Mouse (Mus musculus): ENCODE measurements around the gene Lhpp.
"Not testable (repeated sequence)": the region's sequence is repeated elsewhere in the genome, so short reads cannot be mapped to it uniquely, and the experiment has no call there.

Lhpp gene

GRCm38 (mm10) chr7:132644605-132645279 lies 34.3 kb downstream of the Lhpp start:
- DNase-seq (ENCODE audit: low read depth, low spot score): no peak

GRCm38 (mm10) chr7:132646514-132646913 lies 36.1 kb downstream of the Lhpp start:
- no peak for DNase-seq (ENCODE audit: low read depth, low spot score)

- DNase-seq (ENCODE audit: low read depth, low spot score): no peak
These were observed 44.0 kb downstream of the Lhpp start for GRCm38 (mm10) chr7:132654412-132654811.

GRCm38 (mm10) chr7:132656075-132656474 lies 45.6 kb downstream of the Lhpp start:
- DNase-seq (ENCODE audit: low read depth, low spot score): peak; percentile 85

GRCm38 (mm10) chr7:132656548-132656947 lies 46.1 kb downstream of the Lhpp start:
- DNase-seq (ENCODE audit: low read depth, low spot score): peak; percentile 73

- DNase-seq (ENCODE audit: low read depth, low spot score): no peak
These were observed 47.1 kb downstream of the Lhpp start for GRCm38 (mm10) chr7:132657371-132658057.

GRCm38 (mm10) chr7:132658058-132658450 lies 47.6 kb downstream of the Lhpp start:
- no peak for DNase-seq (ENCODE audit: low read depth, low spot score)

- no peak for DNase-seq (ENCODE audit: low read depth, low spot score)
These were observed 48.2 kb downstream of the Lhpp start for GRCm38 (mm10) chr7:132658688-132659087.

- no peak for DNase-seq (ENCODE audit: low read depth, low spot score)
These were observed 49.2 kb downstream of the Lhpp start for GRCm38 (mm10) chr7:132659633-132660032.

- DNase-seq (ENCODE audit: low read depth, low spot score): not testable (repeated sequence)
These were observed 52.4 kb downstream of the Lhpp start for GRCm38 (mm10) chr7:132662831-132663230.

- DNase-seq (ENCODE audit: low read depth, low spot score): no peak
These were observed 54.4 kb downstream of the Lhpp start for GRCm38 (mm10) chr7:132664815-132665214.

- no peak for DNase-seq (ENCODE audit: low read depth, low spot score)
These were observed 55.4 kb downstream of the Lhpp start for GRCm38 (mm10) chr7:132665664-132666382.

- no peak for DNase-seq (ENCODE audit: low read depth, low spot score)
These were observed 56.1 kb downstream of the Lhpp start for GRCm38 (mm10) chr7:132666516-132666915.

GRCm38 (mm10) chr7:132668604-132669003 lies 58.2 kb downstream of the Lhpp start:
- DNase-seq (ENCODE audit: low read depth, low spot score): no peak

GRCm38 (mm10) chr7:132669999-132670862 lies 59.8 kb downstream of the Lhpp start:
- no peak for DNase-seq (ENCODE audit: low read depth, low spot score)

GRCm38 (mm10) chr7:132670863-132671165 lies 60.4 kb downstream of the Lhpp start:
- DNase-seq (ENCODE audit: low read depth, low spot score): no peak

GRCm38 (mm10) chr7:132672481-132672959 lies 62.1 kb downstream of the Lhpp start:
- no peak for DNase-seq (ENCODE audit: low read depth, low spot score)

- DNase-seq (ENCODE audit: low read depth, low spot score): no peak
These were observed 63.7 kb downstream of the Lhpp start for GRCm38 (mm10) chr7:132673931-132674755.

GRCm38 (mm10) chr7:132675922-132676321 lies 65.5 kb downstream of the Lhpp start:
- DNase-seq (ENCODE audit: low read depth, low spot score): no peak

- DNase-seq (ENCODE audit: low read depth, low spot score): no peak
These were observed 68.7 kb downstream of the Lhpp start for GRCm38 (mm10) chr7:132679117-132679516.

GRCm38 (mm10) chr7:132679549-132679948 lies 69.1 kb downstream of the Lhpp start:
- DNase-seq (ENCODE audit: low read depth, low spot score): no peak

Data from embryo, embryonic 11.5 days (tissue).